Mouse (Mus musculus) G1E (cell line): ENCODE results near the gene Phc2. TPM values are rescaled to one million over a fixed set of nuclear protein-coding genes. Genes with fewer than 3 reads are reported as not detected.

Experiments
- ATAC-seq: 2 replicates; pipeline ENCODE4 v1.8.0; 2016; ENCODE audit warnings: mild to moderate bottlenecking; ENCODE audit not compliant: insufficient number of reproducible peaks, poor library complexity, low FRiP score, severe bottlenecking; ENCODE audit errors: extremely low read depth
- DNase-seq: peaks from one replicate; pipeline ENCODE4 v3.0.0; 2012; ENCODE audit warnings: low spot score
- H3K27me3 ChIP-seq: 2 replicates; pipeline ENCODE4 v1.6.1; 2012; ENCODE audit warnings: mild to moderate bottlenecking, low read length, inconsistent platforms; ENCODE audit not compliant: insufficient read depth
- H3K36me3 ChIP-seq: replicated peaks from 2 replicates; pipeline ENCODE3; 2012; ENCODE audit warnings: mild to moderate bottlenecking, inconsistent platforms
- H3K4me1 ChIP-seq: 2 replicates; pipeline ENCODE4 v1.6.1; 2012; ENCODE audit warnings: low read depth, low read length, inconsistent platforms, mixed read lengths; ENCODE audit not compliant: insufficient read depth
- H3K4me3 ChIP-seq: 2 replicates; pipeline ENCODE4 v1.5.1; 2012; ENCODE audit warnings: low read depth, mild to moderate bottlenecking, inconsistent platforms, low read length, moderate library complexity, mixed read lengths
- H3K9me3 ChIP-seq: replicated peaks from 2 replicates; pipeline ENCODE4 v1.6.1; 2012; ENCODE audit warnings: inconsistent platforms
- CTCF ChIP-seq: IDR thresholded peaks from 2 replicates; pipeline ENCODE4 v1.5.1; 2012; ENCODE audit warnings: low read depth, low read length, inconsistent platforms, mixed read lengths
- GATA1 ChIP-seq: IDR thresholded peaks from 2 replicates; pipeline ENCODE4 v1.6.1; 2012; ENCODE audit warnings: borderline replicate concordance, low read length, inconsistent platforms, mixed read lengths
- GATA2 ChIP-seq: IDR thresholded peaks from 2 replicates; pipeline ENCODE4 v1.6.1; 2012; ENCODE audit warnings: low read depth, low read length, inconsistent platforms, borderline replicate concordance
- POLR2AphosphoS5 ChIP-seq: IDR thresholded peaks from 2 replicates; pipeline ENCODE4 v1.6.1; 2012; ENCODE audit warnings: low read depth, low read length, inconsistent platforms; ENCODE audit not compliant: insufficient replicate concordance
- TAL1 ChIP-seq: conservative IDR thresholded peaks from 2 replicates; pipeline ENCODE4 v1.6.1; 2012; ENCODE audit warnings: low read depth, low read length, inconsistent platforms, mixed read lengths
- polyA plus RNA-seq: library from polyadenylated mRNA; stranded (reverse); fragments of >175 nt; gene quantifications from 2 replicates; pipeline ENCODE4 v1.2.3, GENCODE M21; 2012
- total RNA-seq, 2 experiments: library from RNA; stranded (forward) in 1 of 2; stranded (reverse) in 1 of 2; fragments of 200-1000 nt in 1 of 2; fragments of >200 nt in 1 of 2; fragmentation: Nextera tagmentation in 1 of 2; gene quantifications; 2 replicates each; pipeline ENCODE4 v1.2.3; 2014 to 2017

Phc2 gene
- total and polyA plus RNA-seq, 3 experiments = 16.2 to 121 (median 58.8) TPM

DNA sequence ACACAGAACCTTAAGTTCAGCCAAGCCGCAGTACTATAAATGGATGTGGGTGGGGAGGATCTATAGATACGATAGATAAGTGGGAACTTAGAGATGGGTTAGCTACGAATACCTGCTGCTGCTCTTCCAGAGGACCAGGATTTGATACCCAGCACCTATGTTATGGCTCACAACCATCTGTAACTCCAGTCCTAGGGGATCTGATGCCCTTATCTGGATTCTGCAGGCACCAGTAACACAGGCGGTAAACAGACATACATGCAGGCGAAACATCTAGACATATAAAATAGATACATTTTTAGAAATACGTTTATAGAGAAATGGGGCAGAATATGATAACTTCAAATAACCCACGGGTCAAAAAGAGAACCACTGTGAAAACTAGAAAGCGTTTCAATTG is 33.4 kb upstream of the Phc2 start:
- no peaks in the 10 kb centered on the region; the same call in 1 of the 2 replicates for H3K9me3 ChIP-seq
- ATAC-seq = no peak
- H3K36me3 ChIP-seq = no peaks in the 10 kb centered on the region
- H3K4me3 ChIP-seq = no peak overlapping the region
- DNase-seq = no peak
- TF ChIP-seq CTCF (no peak), POLR2AphosphoS5 (no peak), GATA1 (no peak), GATA2 (no peak), TAL1 (no peak)
- no peaks in the 10 kb centered on the region for H3K4me1 ChIP-seq
- H3K27me3 ChIP-seq = peaks cover 3% of the 10 kb centered on the region; the same call in 1 of the 2 replicates

DNA sequence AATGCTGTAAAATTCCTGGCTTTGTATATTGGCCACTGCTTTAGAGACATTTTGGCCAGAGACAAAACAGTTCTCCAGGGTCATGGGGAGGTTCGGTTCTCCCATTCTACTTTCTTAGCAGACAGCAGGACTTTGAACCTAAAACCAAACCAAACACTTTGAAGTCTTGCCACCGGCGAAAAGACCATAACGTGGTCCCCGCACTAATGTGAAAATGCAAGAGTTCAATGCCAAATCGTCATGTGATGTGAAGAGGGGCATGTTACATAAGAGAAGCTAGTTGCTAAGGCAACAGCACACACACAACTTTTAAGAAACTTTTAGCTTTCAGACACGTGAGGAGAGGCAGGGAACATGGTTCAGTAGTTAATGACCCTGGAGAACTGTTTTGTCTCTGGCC is 19.1 kb upstream of the Phc2 start:
- Histone ChIP-seq H3K27me3 (no peaks in the 10 kb centered on the region), H3K4me3 (no peak overlapping the region), H3K9me3 (no peaks in the 10 kb centered on the region), H3K36me3 (no peaks in the 10 kb centered on the region), H3K4me1 (no peaks in the 10 kb centered on the region)
- DNase-seq (no peak), ATAC-seq (no peak)
- TF ChIP-seq POLR2AphosphoS5 = no peak
- TF ChIP-seq GATA2 = no peak
- no peak for TF ChIP-seq GATA1
- TF ChIP-seq CTCF = no peak
- TF ChIP-seq TAL1 = no peak

DNA sequence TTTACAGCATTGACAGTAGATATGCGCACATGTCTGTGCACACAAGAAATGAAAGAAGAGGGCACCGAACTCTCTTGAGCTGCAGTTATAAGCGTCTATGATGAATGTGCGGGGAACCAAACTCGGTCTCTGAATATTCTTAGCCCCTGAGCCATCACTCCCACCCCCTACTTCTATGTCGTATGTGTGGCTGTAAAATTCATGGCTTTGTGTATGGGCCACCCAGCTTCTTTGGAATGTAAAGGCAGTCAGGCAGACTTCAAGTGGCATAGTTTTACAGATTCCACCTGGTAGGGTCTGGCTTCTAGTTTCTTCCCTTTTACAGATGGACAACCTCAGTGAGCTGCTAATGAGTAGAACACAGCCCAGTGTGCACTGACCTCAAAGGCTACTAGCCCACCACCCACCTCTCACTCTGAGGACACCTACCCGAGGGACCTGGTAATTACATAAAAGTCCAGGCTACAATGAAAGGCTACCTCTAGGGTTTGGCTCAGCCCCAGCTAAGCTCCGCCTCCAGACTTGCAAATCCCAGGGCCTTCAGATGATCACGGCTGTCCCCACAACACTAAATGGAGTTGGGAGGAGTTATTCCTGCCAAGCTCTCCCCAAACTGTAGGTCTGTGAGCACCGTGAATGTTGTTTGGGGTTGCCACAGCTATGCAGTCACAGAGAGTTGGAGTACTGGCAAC is 18.5 kb upstream of the Phc2 start:
- DNase-seq (no peak), ATAC-seq (no peak)
- TF ChIP-seq POLR2AphosphoS5 = no peak
- no peak for TF ChIP-seq GATA1
- TF ChIP-seq CTCF = no peak
- TF ChIP-seq TAL1 = no peak
- no peak for TF ChIP-seq GATA2
- Histone ChIP-seq H3K36me3 (no peaks in the 10 kb centered on the region), H3K4me1 (no peaks in the 10 kb centered on the region), H3K9me3 (no peaks in the 10 kb centered on the region), H3K27me3 (no peaks in the 10 kb centered on the region), H3K4me3 (no peak overlapping the region)

DNA sequence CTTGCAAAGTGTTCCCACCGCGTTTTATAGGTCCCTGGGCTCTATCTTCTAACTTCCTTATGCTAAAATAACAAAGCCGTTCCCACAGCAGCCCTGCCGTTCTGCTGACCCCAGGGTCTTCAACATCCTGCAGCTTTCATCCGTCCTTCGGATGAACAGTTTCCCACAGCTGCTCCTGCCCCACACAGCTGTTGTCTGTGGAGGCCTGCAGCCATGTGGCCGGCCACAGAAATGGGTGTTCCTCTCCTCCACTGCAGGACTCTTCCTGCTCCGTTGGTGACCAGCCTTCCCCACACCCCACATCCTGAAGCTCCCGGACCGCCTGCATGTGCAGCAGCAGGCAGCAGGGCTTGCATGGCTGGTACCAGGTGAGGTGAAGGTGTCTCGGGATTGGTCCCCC is 17.3 kb upstream of the Phc2 start:
- Histone ChIP-seq H3K27me3 (no peaks in the 10 kb centered on the region), H3K36me3 (no peaks in the 10 kb centered on the region), H3K4me1 (no peaks in the 10 kb centered on the region), H3K4me3 (no peak overlapping the region), H3K9me3 (no peaks in the 10 kb centered on the region)
- DNase-seq = no peak
- TF ChIP-seq GATA2 (no peak), CTCF (no peak), TAL1 (no peak), POLR2AphosphoS5 (no peak), GATA1 (no peak)
- ATAC-seq = no peak

DNA sequence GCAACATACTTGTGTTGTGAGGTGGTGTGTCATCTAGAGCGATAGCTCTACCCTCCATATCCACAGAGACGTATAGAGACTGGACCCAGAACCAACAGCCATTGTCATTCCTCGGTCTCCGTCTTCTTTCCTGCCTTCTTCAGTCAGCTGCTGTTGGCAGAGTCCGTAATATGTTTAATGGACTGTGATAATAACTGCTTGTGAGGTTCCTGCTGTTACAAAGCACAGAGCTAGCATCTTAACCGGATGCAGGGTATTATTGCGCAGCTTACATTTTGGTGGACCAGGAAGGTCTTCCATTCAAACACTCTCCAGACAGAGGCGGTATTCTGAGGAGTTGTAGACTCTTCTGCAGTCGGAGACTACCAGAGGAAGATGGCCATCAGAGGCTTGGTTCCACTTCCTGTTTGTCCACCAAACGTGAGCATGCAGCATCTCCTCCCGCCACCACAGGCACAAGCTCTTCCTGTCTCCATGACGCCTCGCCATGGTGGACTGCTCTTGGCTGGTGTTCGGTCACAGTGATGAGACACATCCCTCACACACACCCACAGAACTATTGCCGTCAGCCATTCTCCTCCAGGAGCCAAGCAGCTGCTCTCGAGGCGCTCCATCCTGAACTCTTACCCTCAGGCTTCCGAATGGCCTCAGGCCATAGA is 16.1 kb upstream of the Phc2 start:
- DNase-seq (no peak), ATAC-seq (no peak)
- no peaks in the 10 kb centered on the region for H3K4me1 ChIP-seq
- no peaks in the 10 kb centered on the region for H3K27me3 ChIP-seq
- TF ChIP-seq GATA1 = no peak
- TF ChIP-seq CTCF = no peak
- TF ChIP-seq GATA2 = no peak
- no peak for TF ChIP-seq TAL1
- H3K9me3 ChIP-seq = no peaks in the 10 kb centered on the region
- H3K4me3 ChIP-seq = no peak overlapping the region
- no peaks in the 10 kb centered on the region for H3K36me3 ChIP-seq

DNA sequence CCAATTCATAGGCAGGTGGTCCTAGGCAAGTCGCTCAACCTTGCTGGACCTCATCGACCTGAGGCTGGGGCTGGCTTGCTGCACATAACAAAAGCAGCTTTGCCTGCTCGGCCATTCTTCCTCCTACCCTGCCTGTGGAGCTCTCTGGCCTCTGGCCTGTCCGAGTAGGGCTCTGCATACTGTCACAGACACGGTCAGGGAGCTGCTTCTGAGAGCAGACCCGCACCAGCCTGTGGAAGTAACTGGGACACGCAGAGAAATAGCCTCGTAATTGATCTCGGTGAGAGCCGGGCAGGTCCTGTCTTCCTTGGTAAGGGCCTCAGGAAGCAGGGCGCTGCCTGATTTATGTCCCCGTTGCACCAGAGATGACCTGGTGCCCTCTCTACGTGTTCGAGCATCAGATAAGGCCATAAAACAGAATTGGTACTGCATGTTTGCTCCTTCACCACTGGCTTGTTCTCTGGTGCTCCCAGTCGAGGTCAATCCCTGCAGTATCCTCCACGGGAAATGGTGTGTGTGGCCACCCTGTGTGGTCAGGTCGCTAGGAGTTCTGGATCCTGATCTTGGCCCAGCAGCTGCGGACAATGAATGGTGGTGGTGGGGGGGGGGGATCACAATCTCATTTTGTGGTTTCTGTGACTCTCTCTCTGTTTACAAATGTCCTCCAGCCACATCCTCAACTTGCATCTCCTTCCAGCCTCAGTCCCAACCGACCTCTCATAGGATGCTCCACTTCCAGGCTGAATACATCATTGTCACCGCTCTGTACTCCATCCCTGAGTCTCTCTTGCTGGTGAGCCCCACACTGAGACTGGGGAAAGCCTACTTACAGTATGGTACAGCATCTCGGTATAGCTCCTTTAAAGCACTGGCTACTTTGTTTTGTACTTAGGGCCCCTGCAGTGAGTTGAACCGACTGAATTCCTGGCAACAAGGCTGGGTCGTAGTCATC is 12.5 kb upstream of the Phc2 start:
- Histone ChIP-seq H3K9me3 (no peaks in the 10 kb centered on the region), H3K36me3 (no peaks in the 10 kb centered on the region), H3K4me1 (no peaks in the 10 kb centered on the region), H3K4me3 (no peak overlapping the region), H3K27me3 (no peaks in the 10 kb centered on the region)
- no peak for DNase-seq
- TF ChIP-seq POLR2AphosphoS5 (no peak), GATA2 (no peak), CTCF (no peak), TAL1 (no peak), GATA1 (no peak)
- no peak for ATAC-seq
